Mouse (Mus musculus) liver, adult 2 months (tissue): ENCODE results near the gene Erich6.

ENCODE experiments used
- CTCF ChIP-seq: fragments of 200-500 bp; IDR thresholded peaks from 2 replicates; pipeline ENCODE4 v1.5.1; 2011; ENCODE audit warnings: low read depth, low read length, control low read depth
- POLR2A ChIP-seq: fragments of 200-500 bp; IDR thresholded peaks from 2 replicates; pipeline ENCODE4 v1.6.1; 2011; ENCODE audit warnings: low read length, control low read depth; ENCODE audit not compliant: insufficient read depth; ENCODE audit errors: extremely low read depth

- peak; percentile 70 for TF ChIP-seq CTCF
- no peak for TF ChIP-seq POLR2A
Measured at GRCm38 (mm10) chr3:58657356-58657755, 20.3 kb upstream of the Erich6 start.
